Comparison of ENCODE assay signal across 8 mouse cellular contexts in the genomic region with DNA sequence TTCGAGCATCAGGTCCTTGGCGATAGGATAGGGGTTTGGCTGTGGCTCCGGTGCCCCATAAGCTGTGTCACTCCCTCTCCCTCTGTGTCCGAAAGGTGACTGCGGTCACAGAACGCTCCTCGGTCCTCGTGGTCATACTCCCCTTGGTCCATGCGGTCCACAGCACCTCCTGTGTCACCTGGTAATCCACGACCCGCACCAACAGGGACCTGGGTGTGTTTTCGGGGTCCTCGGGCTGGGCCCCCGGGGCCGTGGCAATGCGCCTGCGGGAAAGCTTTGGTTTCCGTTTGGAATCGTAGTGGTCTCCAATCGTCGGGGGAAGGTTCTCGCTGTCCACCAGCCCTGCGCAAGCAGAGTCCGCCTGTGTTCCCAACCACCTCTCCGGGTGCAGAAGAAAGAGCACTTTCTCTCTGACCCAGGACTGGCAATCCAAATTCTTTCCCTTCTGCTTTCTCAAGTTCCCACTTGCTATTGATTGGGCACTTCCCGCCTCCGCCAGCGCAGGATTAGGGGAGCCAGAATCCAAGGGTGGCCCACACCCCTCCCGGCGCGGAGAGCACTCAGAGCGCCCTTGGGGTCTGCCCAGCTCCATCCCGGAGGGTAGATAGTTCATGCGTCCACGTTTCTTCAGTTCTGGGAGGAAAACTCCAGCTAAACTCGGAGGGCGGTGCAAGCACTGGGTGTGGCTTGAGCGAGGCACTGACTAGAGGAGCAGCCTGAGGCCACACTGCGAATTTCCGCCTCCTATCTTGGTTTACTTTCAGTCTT. TPM values are rescaled to one million over a fixed set of nuclear protein-coding genes. Genes with fewer than 3 reads are reported as not detected.
A peak's percentile ranks its signal among the peaks of the same experiment; 100 is the strongest.
DNase-seq lines count a peak whose midpoint lies in the region; ATAC-seq lines count a peak whose summit lies in the region.

A gene (minus strand): TSS at position 636 of the 768 bp plus-strand sequence.

- peak; percentile 89 for ATAC-seq in embryonic facial prominence, embryonic 14.5 days (ENCODE audit: low read depth)
- ATAC-seq in heart, embryonic 12.5 days (ENCODE audit: insufficient number of reproducible peaks, low FRiP score): peak; percentile 83
- ATAC-seq in kidney, embryonic 14.5 days (ENCODE audit: low FRiP score, low TSS enrichment): peak; percentile 91

- peak; percentile 9 for DNase-seq in CD4-positive, CD25-positive, alpha-beta regulatory T cell, adult 2 months (ENCODE audit: low read depth, low spot score)
- DNase-seq in ZHBTc4 (ENCODE audit: low read depth, low spot score): peak; percentile 38
- DNase-seq in embryonic facial prominence, embryonic 14.5 days (ENCODE audit: low spot score): peak; percentile 69
- peak; percentile 56 for DNase-seq in lung, postnatal 14 days
- peak; percentile 60 for DNase-seq in ovary, postnatal 36 days (ENCODE audit: low spot score)
- no peak for DNase-seq in thymus, postnatal 10 days (ENCODE audit: low spot score in 2 of 2)

- no peaks in the 10 kb centered on the region for H3K36me3 ChIP-seq in embryonic facial prominence, embryonic 14.5 days (ENCODE audit: control insufficient read depth, insufficient read depth, low read length)
- 0 out of 2 replicates have a peak, but pooled peaks cover 3% of the 10 kb centered on the region for H3K36me3 ChIP-seq in heart, embryonic 12.5 days
- no peaks in the 10 kb centered on the region for H3K36me3 ChIP-seq in kidney, embryonic 14.5 days (ENCODE audit: control insufficient read depth, insufficient read depth, low read length)

- H3K9me3 ChIP-seq in embryonic facial prominence, embryonic 14.5 days (ENCODE audit: control insufficient read depth, low read length): no peaks in the 10 kb centered on the region
- no peaks in the 10 kb centered on the region for H3K9me3 ChIP-seq in heart, embryonic 12.5 days (replicated peaks)
- H3K9me3 ChIP-seq in kidney, embryonic 14.5 days (ENCODE audit: control insufficient read depth, low read length): no peaks in the 10 kb centered on the region

- peak within 1 kb of the TSS; percentile 85 for H3K4me2 ChIP-seq in embryonic facial prominence, embryonic 14.5 days (ENCODE audit: low read depth, low read length)
- H3K4me2 ChIP-seq in heart, embryonic 12.5 days: peak within 1 kb of the TSS; percentile 79
- peak within 1 kb of the TSS; percentile 88 for H3K4me2 ChIP-seq in kidney, embryonic 14.5 days (replicated peaks; ENCODE audit: low read depth, low read length)

- H3K27ac ChIP-seq in embryonic facial prominence, embryonic 14.5 days (replicated peaks; ENCODE audit: low read depth, low read length): no peak within 1 kb of the TSS
- H3K27ac ChIP-seq in heart, embryonic 12.5 days (ENCODE audit: poor library complexity, severe bottlenecking): peak within 1 kb of the TSS; percentile 77
- H3K27ac ChIP-seq in kidney, embryonic 14.5 days (ENCODE audit: low read depth, low read length): no peak within 1 kb of the TSS

- H3K4me3 ChIP-seq in embryonic facial prominence, embryonic 14.5 days (ENCODE audit: low read depth, low read length): peak within 1 kb of the TSS; percentile 52
- H3K4me3 ChIP-seq in heart, embryonic 12.5 days: peak within 1 kb of the TSS; percentile 69
- H3K4me3 ChIP-seq in kidney, embryonic 14.5 days (ENCODE audit: low read length): peak within 1 kb of the TSS; percentile 67

- peak within 1 kb of the TSS; percentile 69 for H3K9ac ChIP-seq in embryonic facial prominence, embryonic 14.5 days (ENCODE audit: low read depth, low read length)
- H3K9ac ChIP-seq in heart, embryonic 12.5 days: peak within 1 kb of the TSS; percentile 79
- peak within 1 kb of the TSS; percentile 61 for H3K9ac ChIP-seq in kidney, embryonic 14.5 days (ENCODE audit: low read depth, low read length)

- WGBS in embryonic facial prominence, embryonic 14.5 days: under 1% methylated on average over 38 of the region's 40 CpGs
- under 1% methylated on average over 40 of the region's 40 CpGs for WGBS in heart, embryonic 12.5 days
- under 1% methylated on average over 40 of the region's 40 CpGs for WGBS in kidney, embryonic 14.5 days

- no peaks in the 10 kb centered on the region for H3K27me3 ChIP-seq in embryonic facial prominence, embryonic 14.5 days (replicated peaks; ENCODE audit: control insufficient read depth, insufficient read depth, low read length)
- H3K27me3 ChIP-seq in heart, embryonic 12.5 days (replicated peaks): no peaks in the 10 kb centered on the region
- H3K27me3 ChIP-seq in kidney, embryonic 14.5 days (ENCODE audit: control insufficient read depth, insufficient read depth, low read length): no peaks in the 10 kb centered on the region

- peaks cover 11% of the 10 kb centered on the region for H3K4me1 ChIP-seq in embryonic facial prominence, embryonic 14.5 days (ENCODE audit: control insufficient read depth, insufficient read depth, low read length)
- peaks cover 16% of the 10 kb centered on the region for H3K4me1 ChIP-seq in heart, embryonic 12.5 days (replicated peaks)
- H3K4me1 ChIP-seq in kidney, embryonic 14.5 days (ENCODE audit: control insufficient read depth, insufficient read depth, low read length): no peaks in the 10 kb centered on the region

RNA-seq across cellular contexts. Expression of the gene that starts here (rescaled TPM):
- 1.1 and 1.6 TPM in 2 replicates for polyA plus RNA-seq in embryonic facial prominence, embryonic 14.5 days (2014; fragmentation: Nextera tagmentation; extraction: Ambion mirVana)
- 3.4 and 4.5 TPM in 2 replicates for polyA plus RNA-seq in heart, embryonic 12.5 days (2016; fragmentation: Nextera tagmentation; extraction: Ambion mirVana)
- 1.4 and 1.8 TPM in 2 replicates for polyA plus RNA-seq in kidney, embryonic 14.5 days (2014; fragmentation: Nextera tagmentation; extraction: Ambion mirVana)

Comparison
In these comparisons a context has a peak if more than half of its experiments do, and no peak if none do; other contexts are left out.
1. DNase-seq: peak in CD4-positive, CD25-positive, alpha-beta regulatory T cell, adult 2 months (single experiment), ZHBTc4 (single experiment), embryonic facial prominence, embryonic 14.5 days (single experiment), lung, postnatal 14 days (single experiment) and ovary, postnatal 36 days (single experiment); none in thymus, postnatal 10 days (0 of 2).
2. Peak in every context shown above with its lines, with median percentiles within 50 percentile points of each other: ATAC-seq, H3K4me2 ChIP-seq, H3K4me3 ChIP-seq and H3K9ac ChIP-seq.